In genomic region chr12:28804558-28805481, GRCm38 (mm10) we compare ENCODE assay signal across 8 mouse cellular contexts. TPM values are rescaled to one million over a fixed set of nuclear protein-coding genes. Genes with fewer than 3 reads are reported as not detected.
A peak's percentile ranks its signal among the peaks of the same experiment; 100 is the strongest.
DNase-seq lines count a peak whose midpoint lies in the region; ATAC-seq and TF ChIP-seq lines count a peak whose summit lies in the region.

No protein-coding gene starts in this region.

- no peak for TF ChIP-seq CTCF in midbrain, postnatal 0 days (IDR thresholded peaks at IDR 0.05)

- H3K27me3 ChIP-seq in forebrain, embryonic 11.5 days (ENCODE audit: control insufficient read depth, insufficient read depth, low read length): no peaks in the 10 kb centered on the region; the same call in 1 of the 2 replicates
- H3K27me3 ChIP-seq in forebrain, embryonic 13.5 days: peaks cover 8% of the 10 kb centered on the region; the same call in 1 of the 2 replicates
- H3K27me3 ChIP-seq in limb, embryonic 14.5 days (ENCODE audit: control insufficient read depth, insufficient read depth, low read length): no peaks in the 10 kb centered on the region
- H3K27me3 ChIP-seq in midbrain, postnatal 0 days (ENCODE audit: insufficient read depth, low read length): no peaks in the 10 kb centered on the region

- ATAC-seq in forebrain, embryonic 11.5 days (replicated peaks; ENCODE audit: low FRiP score): no peak
- ATAC-seq in forebrain, embryonic 13.5 days: no peak
- no peak; the same call in 1 of the 2 replicates for ATAC-seq in limb, embryonic 14.5 days (ENCODE audit: low FRiP score, low read depth)
- peak; percentile 47; the same call in 1 of the 2 replicates for ATAC-seq in midbrain, postnatal 0 days (ENCODE audit: low FRiP score)

- H3K4me1 ChIP-seq in forebrain, embryonic 11.5 days (replicated peaks; ENCODE audit: control insufficient read depth, insufficient read depth, low read length): peaks cover 9% of the 10 kb centered on the region
- H3K4me1 ChIP-seq in forebrain, embryonic 13.5 days: peaks cover 51% of the 10 kb centered on the region
- peaks cover 14% of the 10 kb centered on the region; the same call in 1 of the 2 replicates for H3K4me1 ChIP-seq in limb, embryonic 14.5 days (ENCODE audit: control insufficient read depth, insufficient read depth, low read length)
- peaks cover 13% of the 10 kb centered on the region for H3K4me1 ChIP-seq in midbrain, postnatal 0 days (ENCODE audit: insufficient read depth, low read length)

- DNase-seq in forebrain, embryonic 11.5 days (ENCODE audit: low spot score): no peak
- DNase-seq in NIH3T3 (ENCODE audit: low read depth): peak; percentile 82
- peak; percentile 39 to 62 for DNase-seq in heart, adult 18-20 months
- DNase-seq in limb, embryonic 14.5 days (ENCODE audit: low spot score): peak; percentile 32
- DNase-seq in midbrain, postnatal 0 days (ENCODE audit: low spot score): no peak
- DNase-seq in ovary, postnatal 10 days (ENCODE audit: low spot score): no peak
- DNase-seq in left cerebral cortex, postnatal 4 days: no peak

- H3K4me2 ChIP-seq in forebrain, embryonic 11.5 days (ENCODE audit: low read depth, low read length, severe bottlenecking): no peak overlapping the region
- no peak overlapping the region for H3K4me2 ChIP-seq in forebrain, embryonic 13.5 days
- H3K4me2 ChIP-seq in limb, embryonic 14.5 days (replicated peaks; ENCODE audit: low read depth, low read length, severe bottlenecking): no peak overlapping the region
- no peak overlapping the region for H3K4me2 ChIP-seq in midbrain, postnatal 0 days (ENCODE audit: low read depth, low read length, poor library complexity, severe bottlenecking)

- intact Hi-C loops in left cerebral cortex, postnatal 4 days (cut with DNase I): no loop called here

- H3K9ac ChIP-seq in forebrain, embryonic 11.5 days (ENCODE audit: low read length): no peak overlapping the region
- no peak overlapping the region for H3K9ac ChIP-seq in forebrain, embryonic 13.5 days
- H3K9ac ChIP-seq in limb, embryonic 14.5 days (ENCODE audit: low read depth, low read length, severe bottlenecking): no peak overlapping the region
- H3K9ac ChIP-seq in midbrain, postnatal 0 days (replicated peaks; ENCODE audit: low read length, poor library complexity, severe bottlenecking): no peak overlapping the region

- H3K27ac ChIP-seq in forebrain, embryonic 11.5 days (ENCODE audit: low read depth, low read length): 0 out of 2 replicates have a peak overlapping the region, but pooled peaks have one; percentile 0
- no peak overlapping the region for H3K27ac ChIP-seq in forebrain, embryonic 13.5 days
- H3K27ac ChIP-seq in limb, embryonic 14.5 days (replicated peaks; ENCODE audit: low read depth, low read length): no peak overlapping the region
- peak overlapping the region; percentile 44 for H3K27ac ChIP-seq in midbrain, postnatal 0 days (ENCODE audit: low read depth, low read length)

- H3K4me3 ChIP-seq in forebrain, embryonic 11.5 days (ENCODE audit: low read depth, low read length): no peak overlapping the region
- no peak overlapping the region for H3K4me3 ChIP-seq in forebrain, embryonic 13.5 days
- H3K4me3 ChIP-seq in limb, embryonic 14.5 days (replicated peaks; ENCODE audit: low read length): no peak overlapping the region
- no peak overlapping the region for H3K4me3 ChIP-seq in midbrain, postnatal 0 days (ENCODE audit: low read depth, low read length)

- H3K9me3 ChIP-seq in forebrain, embryonic 11.5 days (ENCODE audit: control insufficient read depth, low read length): no peaks in the 10 kb centered on the region
- H3K9me3 ChIP-seq in forebrain, embryonic 13.5 days (replicated peaks): no peaks in the 10 kb centered on the region
- no peaks in the 10 kb centered on the region for H3K9me3 ChIP-seq in limb, embryonic 14.5 days (ENCODE audit: control insufficient read depth, low read length)
- H3K9me3 ChIP-seq in midbrain, postnatal 0 days (ENCODE audit: low read length): no peaks in the 10 kb centered on the region

- 75% methylated on average over 3 of the region's 3 CpGs for WGBS in forebrain, embryonic 11.5 days
- WGBS in forebrain, embryonic 13.5 days: 84% methylated on average over 3 of the region's 3 CpGs
- 40% methylated on average over 3 of the region's 3 CpGs for WGBS in limb, embryonic 14.5 days
- WGBS in midbrain, postnatal 0 days: 77% methylated on average over 3 of the region's 3 CpGs

- H3K36me3 ChIP-seq in forebrain, embryonic 11.5 days (ENCODE audit: control insufficient read depth, insufficient read depth, low read length): no peaks in the 10 kb centered on the region
- no peaks in the 10 kb centered on the region for H3K36me3 ChIP-seq in forebrain, embryonic 13.5 days (ENCODE audit: poor library complexity, severe bottlenecking)
- H3K36me3 ChIP-seq in limb, embryonic 14.5 days (ENCODE audit: control insufficient read depth, insufficient read depth, low read length): no peaks in the 10 kb centered on the region
- no peaks in the 10 kb centered on the region for H3K36me3 ChIP-seq in midbrain, postnatal 0 days (ENCODE audit: insufficient read depth, low read length)

- no peak for TF ChIP-seq POLR2A in limb, embryonic 14.5 days (IDR thresholded peaks at IDR 0.05; ENCODE audit: borderline replicate concordance, extremely low read depth, insufficient read depth, insufficient read length)

RNA-seq across cellular contexts. Expression of gene Eipr1, which starts 53.2 kb away (rescaled TPM):
- 36.3 and 40.3 TPM in 2 replicates for polyA plus RNA-seq in forebrain, embryonic 11.5 days (2014; fragmentation: Nextera tagmentation; extraction: Ambion mirVana)
- polyA plus RNA-seq in forebrain, embryonic 13.5 days (2015; fragmentation: Nextera tagmentation; extraction: Ambion mirVana): 56.6 and 66.1 TPM in 2 replicates
- 1 to 10 TPM; 8.6 to 8.8 TPM for total RNA-seq in heart, adult 18-20 months (2021)
- polyA plus RNA-seq in limb, embryonic 14.5 days (2012; rRNA removed): 18.8 and 22.0 TPM in 2 replicates
- polyA plus RNA-seq in limb, embryonic 14.5 days (2014; fragmentation: Nextera tagmentation; extraction: Ambion mirVana): 29.8 and 31.2 TPM in 2 replicates
- total RNA-seq in midbrain, postnatal 0 days (2014; rRNA removed): 57.4 and 62.2 TPM in 2 replicates
- 59.6 and 66.4 TPM in 2 replicates for polyA plus RNA-seq in midbrain, postnatal 0 days (2015; fragmentation: Nextera tagmentation; extraction: Ambion mirVana)
- 10 to 100 TPM; 46.2 to 49.9 TPM for total RNA-seq in left cerebral cortex, postnatal 4 days (2021)

RNA-seq across cellular contexts. Expression of gene Trappc12, which starts 54.5 kb away (rescaled TPM):
- polyA plus RNA-seq in forebrain, embryonic 11.5 days (2014; fragmentation: Nextera tagmentation; extraction: Ambion mirVana): 40.0 and 40.1 TPM in 2 replicates
- polyA plus RNA-seq in forebrain, embryonic 13.5 days (2015; fragmentation: Nextera tagmentation; extraction: Ambion mirVana): 37.8 and 42.9 TPM in 2 replicates
- 10 to 100 TPM; 22.4 to 22.5 TPM for total RNA-seq in heart, adult 18-20 months (2021)
- polyA plus RNA-seq in limb, embryonic 14.5 days (2012; rRNA removed): 36.0 and 41.1 TPM in 2 replicates
- 37.2 and 43.1 TPM in 2 replicates for polyA plus RNA-seq in limb, embryonic 14.5 days (2014; fragmentation: Nextera tagmentation; extraction: Ambion mirVana)
- 53.2 and 54.4 TPM in 2 replicates for total RNA-seq in midbrain, postnatal 0 days (2014; rRNA removed)
- 37.9 and 38.8 TPM in 2 replicates for polyA plus RNA-seq in midbrain, postnatal 0 days (2015; fragmentation: Nextera tagmentation; extraction: Ambion mirVana)
- 10 to 100 TPM; 40.8 to 41.8 TPM for total RNA-seq in left cerebral cortex, postnatal 4 days (2021)

Comparison
In these comparisons a context has a peak if more than half of its experiments do, and no peak if none do; other contexts are left out.
1. H3K27ac ChIP-seq: peak in forebrain, embryonic 11.5 days (single experiment) and midbrain, postnatal 0 days (single experiment); none in forebrain, embryonic 13.5 days (single experiment) and limb, embryonic 14.5 days (single experiment).
2. DNase-seq: peak in NIH3T3 (single experiment), heart, adult 18-20 months (2 of 2) and limb, embryonic 14.5 days (single experiment); none in forebrain, embryonic 11.5 days (single experiment), midbrain, postnatal 0 days (single experiment), ovary, postnatal 10 days (single experiment) and left cerebral cortex, postnatal 4 days (single experiment).